Mouse (Mus musculus): ENCODE results near the gene Aplp2. TPM values are rescaled to one million over a fixed set of nuclear protein-coding genes. Genes with fewer than 3 reads are reported as not detected.

The Aplp2 gene
- 59.2 and 67.0 TPM in 2 replicates for total RNA-seq (2017)

DNA sequence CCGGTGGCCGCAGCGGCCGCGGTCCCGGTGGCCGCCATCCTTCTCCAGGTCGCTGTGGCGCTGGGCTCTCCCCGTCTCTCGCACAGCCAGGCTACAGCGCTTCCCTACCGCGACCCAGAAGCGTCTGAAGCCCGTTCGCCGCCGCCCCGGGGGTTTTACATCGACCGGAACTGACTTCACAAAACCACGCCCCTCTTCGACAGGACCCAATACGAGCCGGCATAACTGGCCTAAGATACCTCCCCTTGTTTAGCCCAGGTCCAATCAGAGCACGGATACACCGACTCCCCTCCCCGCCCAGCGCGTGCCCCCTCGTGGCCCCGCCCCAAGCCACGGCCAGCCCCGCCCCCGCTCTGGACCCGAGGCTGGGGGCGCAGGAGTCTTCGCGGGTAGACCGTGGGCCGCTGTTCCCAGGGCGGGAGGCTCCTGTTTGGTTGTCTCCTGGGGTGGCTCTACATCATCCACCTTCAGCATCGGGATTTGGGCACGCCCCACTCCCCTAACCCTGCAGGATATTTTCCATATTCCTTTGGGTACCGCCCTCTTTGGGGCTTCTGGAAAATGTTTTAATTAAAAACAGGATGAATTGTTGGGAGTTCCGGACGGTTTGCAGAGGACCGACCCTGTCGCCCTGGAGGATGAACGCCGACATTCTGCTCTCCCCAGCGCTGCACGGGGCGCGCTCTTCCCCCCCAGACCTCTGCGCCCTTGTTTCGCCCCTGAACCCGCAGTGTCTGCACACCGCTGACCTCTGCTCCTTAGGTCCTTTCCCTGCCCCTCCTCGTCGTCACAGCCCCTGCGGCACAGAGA, at the start of gene Aplp2:
TSS of gene Aplp2 (minus strand) at position 126 of the 810 bp plus-strand sequence.
- ATAC-seq (ENCODE audit: extremely low read depth, insufficient number of reproducible peaks, low FRiP score, poor library complexity, severe bottlenecking): peak; percentile 99

DNA sequence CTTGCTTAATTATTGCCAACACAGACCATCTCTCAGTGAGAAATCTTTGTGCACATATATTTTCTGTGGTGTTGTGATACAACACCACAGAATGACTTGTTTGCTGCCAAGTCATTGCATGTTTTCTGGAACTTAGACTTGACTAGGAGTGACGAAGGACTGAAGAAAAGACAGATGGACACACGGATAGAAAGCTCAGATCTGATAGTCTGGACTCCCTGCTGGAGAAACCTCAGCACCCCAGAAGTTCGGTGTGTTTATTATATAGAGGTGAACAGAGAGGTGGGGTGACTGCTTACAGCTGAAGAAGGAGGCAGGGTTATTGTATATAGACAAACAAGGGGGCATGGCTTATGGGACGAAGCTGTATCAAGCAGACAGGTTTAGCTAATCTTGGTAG, 48.6 kb upstream of the Aplp2 start:
- no peak for ATAC-seq (ENCODE audit: extremely low read depth, insufficient number of reproducible peaks, low FRiP score, poor library complexity, severe bottlenecking)

DNA sequence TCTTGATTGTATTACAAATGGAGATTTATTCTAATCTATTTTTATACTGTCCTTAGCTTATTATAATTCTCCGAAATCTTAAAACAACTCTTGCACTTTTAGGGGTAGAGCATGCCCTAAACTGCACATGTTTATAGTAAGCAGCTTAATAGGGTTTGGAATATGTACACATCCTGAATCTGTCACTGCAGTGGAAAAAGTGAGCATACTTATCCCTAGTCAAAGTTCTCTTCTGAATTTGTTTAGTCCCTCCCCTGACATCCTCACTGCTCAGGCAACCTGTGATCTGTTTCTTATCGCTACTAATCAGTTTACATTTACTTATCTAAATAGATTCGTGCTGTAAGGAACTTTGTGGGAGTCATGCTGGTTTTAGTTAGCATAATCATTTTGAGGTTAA, 46.6 kb upstream of the Aplp2 start:
- no peak for ATAC-seq (ENCODE audit: extremely low read depth, insufficient number of reproducible peaks, low FRiP score, poor library complexity, severe bottlenecking)

DNA sequence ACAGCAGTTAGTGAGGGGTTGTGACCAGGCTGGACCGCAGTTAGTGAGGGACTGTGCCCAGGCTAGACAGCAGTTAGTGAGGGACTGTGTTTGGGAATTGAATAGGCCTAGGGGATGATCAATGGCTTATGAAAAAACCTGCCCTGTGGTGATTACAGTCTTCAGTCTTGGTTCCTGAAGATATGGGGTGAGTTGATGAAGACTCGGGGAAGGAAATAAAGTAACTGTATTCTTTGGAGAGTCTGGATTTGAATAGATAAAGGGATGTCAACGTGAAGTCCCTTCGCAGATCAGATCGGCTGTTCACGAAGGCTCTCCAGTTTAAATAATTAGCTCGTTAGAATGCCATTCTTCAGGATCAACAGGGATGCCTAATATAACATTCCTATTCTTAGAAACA, 44.3 kb upstream of the Aplp2 start:
- no peak for ATAC-seq (ENCODE audit: extremely low read depth, insufficient number of reproducible peaks, low FRiP score, poor library complexity, severe bottlenecking)

DNA sequence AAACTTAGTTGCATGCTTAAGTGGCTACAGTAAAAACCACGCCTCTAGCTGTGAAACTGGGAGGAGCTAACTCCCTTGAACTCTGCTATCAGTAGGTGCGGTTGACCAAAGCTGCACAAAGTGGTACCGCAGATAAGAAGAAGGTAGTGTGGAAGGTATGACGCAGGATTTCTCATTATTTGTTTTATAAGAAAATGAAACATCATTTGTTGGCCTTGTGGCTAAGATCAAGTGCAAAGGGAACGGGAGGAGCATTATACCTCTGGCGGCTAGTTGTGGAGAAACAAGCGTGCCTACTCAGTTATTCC, 43.0 kb upstream of the Aplp2 start:
- ATAC-seq (ENCODE audit: extremely low read depth, insufficient number of reproducible peaks, low FRiP score, poor library complexity, severe bottlenecking): no peak

DNA sequence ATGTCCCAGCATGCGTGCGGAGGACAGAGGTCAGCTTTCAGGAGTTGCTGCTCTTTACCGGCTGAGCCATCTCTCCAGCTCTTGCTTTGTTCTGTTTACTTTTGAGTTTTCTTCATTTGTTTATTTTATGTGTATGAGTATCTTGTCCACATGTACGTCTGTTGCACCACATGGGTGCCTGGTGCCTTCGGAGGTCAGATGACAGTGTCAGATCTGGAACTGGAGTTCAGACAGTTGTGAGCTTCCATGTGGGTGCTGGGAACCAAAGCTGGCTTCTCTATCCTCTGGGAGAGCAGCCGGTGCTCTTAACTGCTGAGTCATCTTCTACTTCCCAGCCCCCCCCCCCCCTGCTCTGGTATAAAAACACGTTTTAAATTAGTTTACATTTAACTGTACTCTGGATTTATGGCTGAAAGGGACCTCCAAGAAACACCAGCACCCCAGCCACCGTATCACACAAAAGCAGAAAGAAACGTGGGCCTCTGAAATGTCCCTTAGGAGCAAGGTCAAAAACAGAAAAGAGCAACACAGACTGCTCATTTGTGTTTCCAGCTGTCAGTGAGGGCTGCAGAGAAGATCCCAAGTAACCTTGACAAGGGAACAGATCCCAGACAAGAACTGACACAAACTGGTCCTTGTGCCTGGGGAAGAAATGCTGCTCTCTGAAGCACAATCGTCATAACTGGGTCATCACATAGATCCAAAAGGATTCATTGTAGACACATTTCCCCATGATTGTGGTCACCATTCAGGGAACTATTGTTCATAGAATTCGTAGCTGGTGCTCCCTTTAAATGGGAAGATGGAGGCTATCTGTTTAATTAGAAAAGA, 42.5 kb upstream of the Aplp2 start:
- no peak for ATAC-seq (ENCODE audit: extremely low read depth, insufficient number of reproducible peaks, low FRiP score, poor library complexity, severe bottlenecking)

DNA sequence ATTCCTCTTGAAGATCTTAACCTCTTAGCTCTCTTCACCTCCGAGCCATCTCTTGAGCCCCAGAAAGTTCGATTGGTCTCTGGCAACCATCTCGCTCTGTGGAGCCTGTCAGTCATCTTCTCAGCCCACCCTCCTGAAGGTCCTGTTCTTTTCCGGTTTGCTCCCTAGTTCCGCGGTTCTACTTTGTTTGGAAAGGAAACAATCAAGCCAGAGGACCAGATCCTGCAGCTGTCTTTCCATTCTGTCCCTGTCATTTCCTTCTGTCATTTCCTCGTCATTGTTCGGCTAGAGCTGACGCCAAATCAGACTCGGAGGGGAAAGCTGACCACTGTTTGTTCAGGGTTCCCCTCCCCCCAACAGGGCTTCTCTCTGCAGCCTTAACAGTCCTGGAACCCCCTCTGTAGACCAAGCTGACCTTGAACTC, 41.7 kb upstream of the Aplp2 start:
- no peak for ATAC-seq (ENCODE audit: extremely low read depth, insufficient number of reproducible peaks, low FRiP score, poor library complexity, severe bottlenecking)

DNA sequence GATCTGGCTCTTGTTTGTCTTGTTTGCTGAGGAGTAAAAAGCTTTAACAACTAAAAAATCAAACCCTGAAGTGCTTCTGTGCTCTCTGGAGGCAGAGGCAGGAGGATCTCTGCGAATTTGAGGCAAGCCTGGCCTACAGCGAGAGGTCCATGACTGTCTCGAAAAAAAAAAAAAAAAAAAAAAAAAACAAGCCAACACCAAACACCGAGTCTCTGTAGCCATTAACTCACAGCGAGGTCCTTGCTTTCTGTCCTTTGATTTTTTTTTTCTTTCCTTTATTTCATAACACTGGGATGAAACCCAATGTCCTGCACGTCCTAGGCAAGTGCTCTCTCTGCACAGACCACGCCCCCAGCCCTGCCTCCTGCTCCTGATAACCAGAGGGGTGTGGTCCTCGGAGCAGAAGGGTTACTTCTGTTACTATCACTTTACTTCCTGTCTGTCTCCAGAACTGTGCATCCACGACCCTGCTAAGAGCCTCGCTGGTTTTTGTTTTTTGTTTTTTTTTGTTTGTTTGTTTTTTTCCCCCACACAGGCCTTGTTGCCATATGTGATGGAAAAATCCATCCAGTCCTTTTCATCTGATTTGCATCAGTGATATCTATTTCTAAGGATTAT, 40.7 kb upstream of the Aplp2 start:
- ATAC-seq (ENCODE audit: extremely low read depth, insufficient number of reproducible peaks, low FRiP score, poor library complexity, severe bottlenecking): no peak

DNA sequence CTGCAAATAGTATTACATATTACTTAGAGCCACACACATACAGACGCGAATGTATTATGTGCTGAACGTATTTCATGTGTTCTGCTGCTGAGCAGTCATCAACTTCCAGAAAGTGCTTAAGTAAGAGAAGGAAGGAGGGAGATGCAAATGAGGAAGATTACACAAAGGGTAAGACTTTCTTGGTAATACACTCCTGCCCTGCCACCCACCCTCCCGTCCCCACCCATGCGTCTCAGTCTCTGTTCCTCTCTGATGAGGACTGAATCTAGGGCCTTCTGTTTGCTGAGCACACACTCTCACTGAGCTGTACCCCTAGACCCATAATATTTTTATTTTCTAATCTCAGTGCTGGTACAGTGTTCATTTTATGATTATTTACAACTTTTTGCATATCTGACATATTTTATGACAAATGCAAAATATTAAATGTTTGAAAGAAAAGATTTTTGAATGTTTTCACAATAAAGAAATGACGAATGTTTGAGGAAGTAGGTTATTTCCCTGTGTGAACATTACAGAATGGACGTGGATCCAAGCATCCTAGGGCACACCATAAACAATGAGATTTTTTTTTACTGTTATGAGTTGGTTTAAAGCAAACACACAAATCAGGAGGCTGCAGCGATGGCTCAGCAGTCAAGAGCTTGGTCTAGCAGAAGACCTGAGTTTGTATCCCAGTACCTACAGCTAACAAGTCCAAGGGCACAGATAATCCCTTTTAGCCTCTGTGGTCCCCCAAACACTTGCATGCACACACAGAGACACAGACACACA, 36.0 kb upstream of the Aplp2 start:
- ATAC-seq (ENCODE audit: extremely low read depth, insufficient number of reproducible peaks, low FRiP score, poor library complexity, severe bottlenecking): peak; percentile 64; the same call in 1 of the 2 replicates

DNA sequence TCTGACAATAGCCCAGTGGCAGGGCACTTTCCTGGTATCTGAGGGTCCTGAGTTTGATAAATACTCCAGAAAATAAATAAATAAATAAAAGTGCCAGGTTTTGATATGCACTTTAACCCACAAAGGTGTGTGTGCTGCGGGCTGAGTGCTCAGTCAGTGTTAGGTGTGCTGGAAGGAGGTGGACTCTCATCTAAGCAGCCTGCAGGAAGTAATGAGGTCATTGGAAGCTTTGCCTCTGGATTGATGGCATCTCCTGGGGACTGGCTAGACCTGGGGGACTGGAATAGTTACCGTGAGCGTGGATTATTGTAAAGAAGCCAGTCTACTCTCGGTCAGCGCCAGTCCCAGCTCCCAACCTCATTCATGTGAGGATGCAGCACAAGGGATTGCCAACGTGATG, 34.8 kb upstream of the Aplp2 start:
- ATAC-seq (ENCODE audit: extremely low read depth, insufficient number of reproducible peaks, low FRiP score, poor library complexity, severe bottlenecking): no peak

DNA sequence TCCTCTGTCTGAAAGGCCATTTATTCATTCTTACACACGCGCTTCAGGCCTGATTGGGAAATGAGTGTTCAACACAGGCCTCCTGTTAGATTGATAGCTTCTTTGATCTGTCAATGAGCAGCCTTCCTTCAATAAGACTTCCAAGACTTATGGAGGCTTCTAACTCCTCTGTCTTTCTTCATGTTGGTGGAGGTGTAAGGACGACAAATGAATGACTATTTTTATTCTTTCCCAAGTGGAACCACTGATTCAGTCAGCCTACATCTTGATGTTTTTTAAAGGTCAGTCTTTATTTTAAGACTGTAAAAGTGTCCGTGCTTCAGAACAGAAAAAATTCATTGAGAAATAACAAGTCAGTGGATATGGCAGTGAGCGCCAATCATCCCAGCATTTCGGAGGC, 33.4 kb upstream of the Aplp2 start:
- ATAC-seq (ENCODE audit: extremely low read depth, insufficient number of reproducible peaks, low FRiP score, poor library complexity, severe bottlenecking): no peak

DNA sequence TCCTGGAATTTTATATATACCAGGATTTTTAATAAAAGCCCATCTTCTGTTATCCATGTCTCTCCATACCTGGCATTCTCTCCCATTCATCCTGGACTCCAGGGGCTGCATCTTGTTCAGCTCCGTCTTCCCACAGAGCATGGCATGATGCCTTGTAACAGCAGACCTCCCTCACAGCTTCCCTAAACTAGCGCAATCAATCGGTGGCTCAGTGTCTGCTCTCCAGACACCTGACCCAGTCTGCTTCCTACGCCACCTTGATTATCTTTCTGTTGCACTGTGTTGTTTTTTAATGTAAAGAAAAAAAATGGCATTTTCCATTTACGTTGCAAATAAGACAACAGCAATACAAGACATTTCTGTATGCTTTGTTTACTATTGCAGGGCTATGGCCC, 32.3 kb upstream of the Aplp2 start:
- ATAC-seq (ENCODE audit: extremely low read depth, insufficient number of reproducible peaks, low FRiP score, poor library complexity, severe bottlenecking): no peak

DNA sequence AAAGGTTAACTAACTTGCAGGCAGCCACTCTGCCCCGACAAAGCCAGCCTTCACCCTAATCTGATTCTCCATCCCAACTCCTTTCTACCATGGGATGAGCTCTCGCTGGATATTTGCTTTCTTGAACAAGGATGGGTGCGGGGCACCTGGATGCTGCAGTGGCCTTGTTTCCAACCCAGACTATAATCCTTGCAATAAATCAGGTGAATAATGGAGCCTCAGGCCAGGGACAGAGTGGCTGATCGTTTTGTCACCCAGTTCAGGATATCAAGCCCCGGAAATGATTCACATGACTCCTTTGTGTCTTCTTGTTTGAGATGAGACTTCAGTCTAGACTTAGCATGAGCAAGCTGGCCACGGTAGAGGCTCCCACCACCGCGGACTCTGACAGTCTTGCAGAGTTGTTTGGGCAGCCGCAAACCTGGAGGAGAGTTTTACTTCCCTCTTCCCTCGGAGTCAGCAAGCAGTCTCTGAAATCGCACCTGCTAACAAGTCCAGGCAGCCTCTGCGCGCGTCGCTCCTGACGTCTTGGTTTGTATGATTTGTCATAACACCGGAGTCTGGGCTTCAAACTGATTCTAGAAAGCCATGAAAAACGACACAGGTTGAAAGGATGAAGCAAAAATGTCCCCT, 31.8 kb upstream of the Aplp2 start:
- peak; percentile 13; the same call in 1 of the 2 replicates for ATAC-seq (ENCODE audit: extremely low read depth, insufficient number of reproducible peaks, low FRiP score, poor library complexity, severe bottlenecking)

DNA sequence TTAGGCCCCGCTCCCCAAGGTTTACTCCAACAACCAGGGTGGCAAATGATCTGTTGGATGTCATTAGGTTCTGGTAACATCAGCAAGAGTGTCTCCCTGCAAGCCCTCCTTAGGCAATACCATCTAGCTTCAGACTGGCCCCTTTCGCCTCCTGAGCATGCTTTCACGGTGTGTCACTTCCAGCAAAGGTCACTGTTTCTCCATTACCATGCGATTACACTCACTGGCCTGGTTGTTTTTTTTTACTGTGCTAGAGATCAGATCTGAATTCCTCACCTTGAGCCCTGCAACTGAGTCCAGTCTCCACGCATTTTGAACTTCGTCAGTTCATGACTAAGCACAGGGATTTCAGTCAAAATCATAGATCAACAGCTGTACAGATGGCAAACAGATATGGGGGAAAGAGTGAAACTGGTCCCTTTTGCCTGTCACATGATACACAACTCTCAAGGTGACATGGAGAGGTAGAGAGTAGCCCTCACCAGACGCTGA, 29.6 kb upstream of the Aplp2 start:
- ATAC-seq (ENCODE audit: extremely low read depth, insufficient number of reproducible peaks, low FRiP score, poor library complexity, severe bottlenecking): no peak

DNA sequence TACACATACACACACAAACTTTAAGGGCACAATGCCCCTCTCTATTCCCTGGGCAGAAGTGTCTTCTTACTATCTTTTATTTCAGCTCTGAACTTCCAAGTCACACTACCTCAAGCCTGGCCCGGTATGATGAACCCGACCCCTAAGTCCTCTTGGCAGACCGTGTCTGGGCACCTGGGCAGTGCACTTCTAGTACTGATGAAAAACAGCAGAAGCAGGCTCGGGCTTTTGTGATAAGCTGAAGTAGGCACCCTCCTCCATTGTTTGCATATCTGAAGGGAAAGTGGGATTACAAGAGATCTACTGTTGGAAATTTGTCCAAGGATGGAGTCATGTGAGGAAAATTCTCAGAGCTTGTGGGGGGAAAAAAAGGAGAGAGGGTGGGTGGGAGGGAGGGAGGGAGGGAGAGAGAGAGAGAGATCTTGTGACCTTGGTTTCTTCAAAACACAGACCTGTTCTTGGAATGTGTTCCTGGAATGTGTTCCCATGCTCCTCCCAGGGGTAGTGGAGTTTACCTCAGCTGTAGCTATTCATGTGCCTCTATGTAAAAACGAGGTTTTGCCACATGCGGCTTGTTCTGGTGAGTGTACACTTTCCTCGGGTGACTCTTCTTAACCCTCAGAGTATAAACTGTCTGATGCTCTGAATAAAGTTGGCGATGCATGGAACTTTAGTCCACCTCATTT, 29.1 kb upstream of the Aplp2 start:
- no peak for ATAC-seq (ENCODE audit: extremely low read depth, insufficient number of reproducible peaks, low FRiP score, poor library complexity, severe bottlenecking)

DNA sequence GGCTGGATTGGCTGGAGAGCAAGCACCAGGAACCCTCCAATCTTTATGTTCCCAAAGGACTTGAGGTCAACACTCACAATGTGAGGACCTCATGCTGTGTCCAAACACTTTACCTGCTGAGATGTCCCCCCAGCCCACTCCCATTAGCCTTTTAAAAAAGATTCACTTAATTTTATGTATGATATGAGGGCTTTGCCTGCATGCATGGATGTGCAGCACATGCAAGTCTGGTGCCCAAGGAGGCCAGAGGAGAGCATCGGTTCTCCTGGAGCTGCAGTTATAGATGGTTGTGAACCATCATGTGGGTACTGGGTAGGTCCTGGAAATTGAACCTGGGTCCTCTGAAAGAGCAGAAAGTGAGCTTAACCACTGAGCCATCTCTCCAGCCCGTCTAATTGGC, 27.9 kb upstream of the Aplp2 start:
- no peak for ATAC-seq (ENCODE audit: extremely low read depth, insufficient number of reproducible peaks, low FRiP score, poor library complexity, severe bottlenecking)

DNA sequence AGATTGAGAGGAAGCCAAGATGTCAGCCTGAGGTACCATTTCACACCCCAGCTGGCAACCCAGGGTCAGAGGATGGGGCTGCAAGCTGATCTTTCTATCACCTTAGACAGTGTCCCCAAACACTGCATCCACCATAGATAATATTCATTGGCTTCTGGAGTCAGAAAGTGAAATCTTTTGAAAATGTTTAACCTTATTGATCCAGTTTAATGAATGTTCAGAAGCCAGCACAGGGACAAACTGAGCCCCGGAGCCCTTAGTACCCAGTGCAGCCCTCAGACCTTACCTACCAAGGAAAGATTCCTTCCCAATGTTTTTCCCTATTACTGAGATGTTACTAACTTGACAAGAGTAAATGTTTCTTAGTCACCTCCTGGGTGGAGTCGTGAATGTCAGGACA, 26.9 kb upstream of the Aplp2 start:
- ATAC-seq (ENCODE audit: extremely low read depth, insufficient number of reproducible peaks, low FRiP score, poor library complexity, severe bottlenecking): no peak

DNA sequence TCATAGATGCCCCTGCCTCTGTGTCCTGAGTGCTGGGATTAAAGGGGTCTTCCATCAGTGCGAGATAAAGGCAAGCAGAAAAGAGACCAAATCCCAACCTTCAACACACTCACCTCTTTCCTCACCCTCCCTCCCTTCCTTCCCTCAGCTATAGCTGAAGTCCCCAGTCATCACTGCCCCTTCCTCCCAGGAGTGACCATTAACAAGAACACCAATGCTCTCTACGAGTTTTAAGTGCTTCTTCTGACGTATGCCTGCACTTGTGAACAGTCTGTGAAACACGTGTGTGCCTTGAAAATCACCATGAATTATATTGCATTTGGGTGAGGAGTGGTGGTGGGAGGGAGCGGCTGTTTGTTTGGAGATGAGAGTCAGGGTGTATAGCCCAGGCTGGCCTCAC, 24.5 kb upstream of the Aplp2 start:
- ATAC-seq (ENCODE audit: extremely low read depth, insufficient number of reproducible peaks, low FRiP score, poor library complexity, severe bottlenecking): no peak

All from neutrophil, adult 5-6 weeks (primary cell).